Mouse (Mus musculus) liver, postnatal 0 days (tissue): Measurements from ENCODE around the gene Spata18. TPM values are rescaled to one million over a fixed set of nuclear protein-coding genes. Genes with fewer than 3 reads are reported as not detected.

Experiments
- ATAC-seq: fragments of 200-750 bp; cut with Nextera tagmentation; 2 replicates; pipeline ENCODE4 v1.8.0; 2017; ENCODE audit warnings: mild to moderate bottlenecking, moderate library complexity
- DNase-seq: peaks from one replicate; pipeline ENCODE4 v3.0.0-alpha.2; 2016
- H3K27ac ChIP-seq: fragments of 300-500 bp; sonication (generic); 2 replicates; pipeline ENCODE4 v1.5.1; 2014; ENCODE audit warnings: antibody characterized with exemption, moderate library complexity, mild to moderate bottlenecking, low read depth
- H3K27me3 ChIP-seq: fragments of 300-500 bp; sonication (generic); 2 replicates; pipeline ENCODE4 v1.6.1; 2014; ENCODE audit warnings: low read length, control low read depth, mixed read lengths; ENCODE audit not compliant: insufficient read depth
- H3K36me3 ChIP-seq: fragments of 300-500 bp; sonication (generic); replicated peaks from 2 replicates; pipeline ENCODE4 v1.6.1; 2014; ENCODE audit warnings: mild to moderate bottlenecking, control low read depth, low read length, moderate library complexity, mixed read lengths; ENCODE audit not compliant: insufficient read depth
- H3K4me1 ChIP-seq: fragments of 300-500 bp; sonication (generic); 2 replicates; pipeline ENCODE4 v1.6.1; 2014; ENCODE audit warnings: antibody characterized with exemption, mild to moderate bottlenecking, control low read depth; ENCODE audit not compliant: insufficient read depth
- H3K4me2 ChIP-seq: fragments of 300-500 bp; sonication (generic); 2 replicates; pipeline ENCODE4 v1.6.1; 2014; ENCODE audit warnings: low read depth, mild to moderate bottlenecking, low read length, moderate library complexity, mixed read lengths
- H3K4me3 ChIP-seq: fragments of 300-500 bp; sonication (generic); 2 replicates; pipeline ENCODE4 v1.5.1; 2014; ENCODE audit warnings: low read depth, low read length
- H3K9ac ChIP-seq: fragments of 300-500 bp; sonication (generic); replicated peaks from 2 replicates; pipeline ENCODE4 v1.6.1; 2014; ENCODE audit warnings: mild to moderate bottlenecking, moderate library complexity
- H3K9me3 ChIP-seq: fragments of 300-500 bp; sonication (generic); 2 replicates; pipeline ENCODE4 v1.6.1; 2016; ENCODE audit warnings: mild to moderate bottlenecking, control low read depth, low read length, mixed read lengths
- CTCF ChIP-seq: sonication (generic); IDR thresholded peaks from 2 replicates; pipeline ENCODE4 v1.5.1; 2016; ENCODE audit warnings: antibody characterized with exemption, low read depth
- EP300 ChIP-seq: IDR thresholded peaks from 2 replicates; pipeline ENCODE4 v1.6.1; 2016; ENCODE audit warnings: antibody characterized with exemption, low read depth, mild to moderate bottlenecking
- WGBS: fragments of 180-500 bp; shearing (Covaris S2); extraction: QIAGEN DNeasy Blood & Tissue Kit; methylation state at CpG from one replicate; pipeline ENCODE4 v1.1.7; 2014; ENCODE audit not compliant: insufficient replicate concordance; 5-methylcytosine and 5-hydroxymethylcytosine counted together
- polyA plus RNA-seq: library from polyadenylated mRNA; unstranded; fragments of >200 nt; fragmentation: Nextera tagmentation; extraction: Ambion mirVana; gene quantifications from 2 replicates; pipeline ENCODE4 v1.2.1, GENCODE M21; 2015

The Spata18 gene
- polyA plus RNA-seq, 1 experiment from 2014 or later, result not detected

GRCm38 (mm10) chr5:73631001-73631558 lies 20.1 kb upstream of the Spata18 start:
- 65% methylated on average over 10 of the region's 10 CpGs for WGBS
- ATAC-seq (no peak), DNase-seq (no peak)
- TF ChIP-seq EP300, result no peak
- no peak for TF ChIP-seq CTCF
- no peak overlapping the region for H3K4me3 ChIP-seq
- no peak overlapping the region for H3K27ac ChIP-seq
- no peaks in the 10 kb centered on the region for H3K27me3 ChIP-seq
- no peaks in the 10 kb centered on the region for H3K9me3 ChIP-seq
- peaks cover 3% of the 10 kb centered on the region; the same call in 1 of the 2 replicates for H3K4me1 ChIP-seq
- no peak overlapping the region for H3K4me2 ChIP-seq
- H3K9ac ChIP-seq, result no peak overlapping the region
- H3K36me3 ChIP-seq, result no peaks in the 10 kb centered on the region

- no peak within 1 kb of the TSS for H3K27ac ChIP-seq
- 74% methylated on average over 8 of the region's 8 CpGs for WGBS
- no peak for ATAC-seq
Observed at GRCm38 (mm10) chr5:73632291-73632690, 18.9 kb upstream of the Spata18 start, which contains the start of gene Lrrc66. Gene Lrrc66 (minus strand): TSS chr5:73632526.

GRCm38 (mm10) chr5:73633141-73633540 lies 18.0 kb upstream of the Spata18 start:
- Histone ChIP-seq H3K27ac (no peak overlapping the region), H3K9me3 (no peaks in the 10 kb centered on the region), H3K9ac (no peak overlapping the region), H3K27me3 (no peaks in the 10 kb centered on the region), H3K4me1 (peaks cover 3% of the 10 kb centered on the region; the same call in 1 of the 2 replicates), H3K36me3 (no peaks in the 10 kb centered on the region), H3K4me2 (no peak overlapping the region), H3K4me3 (no peak overlapping the region)
- 53% methylated on average over 8 of the region's 8 CpGs for WGBS
- no peak for TF ChIP-seq EP300
- TF ChIP-seq CTCF, result peak; percentile 81
- no peak for ATAC-seq
- peak; percentile 68 for DNase-seq

More at GRCm38 (mm10) chr5:73632291-73632690, 18.9 kb upstream of the Spata18 start, which contains the start of gene Lrrc66:
- no peaks in the 10 kb centered on the region for H3K36me3 ChIP-seq
- H3K4me2 ChIP-seq, result no peak within 1 kb of the TSS
- no peak within 1 kb of the TSS for H3K9ac ChIP-seq
- H3K4me1 ChIP-seq, result peaks cover 3% of the 10 kb centered on the region; the same call in 1 of the 2 replicates
- no peaks in the 10 kb centered on the region for H3K9me3 ChIP-seq
- no peak within 1 kb of the TSS for H3K4me3 ChIP-seq
- no peak for DNase-seq
- no peaks in the 10 kb centered on the region for H3K27me3 ChIP-seq
- no peak for TF ChIP-seq CTCF
- TF ChIP-seq EP300, result no peak

GRCm38 (mm10) chr5:73637337-73638107 lies 13.7 kb upstream of the Spata18 start:
- Histone ChIP-seq H3K9ac (no peak overlapping the region), H3K4me2 (no peak overlapping the region; the same call in 1 of the 2 replicates), H3K4me3 (no peak overlapping the region), H3K27me3 (no peaks in the 10 kb centered on the region), H3K4me1 (no peaks in the 10 kb centered on the region), H3K27ac (no peak overlapping the region), H3K9me3 (no peaks in the 10 kb centered on the region), H3K36me3 (no peaks in the 10 kb centered on the region)
- TF ChIP-seq EP300 (no peak), CTCF (peak; percentile 56)
- 46% methylated on average over 8 of the region's 8 CpGs for WGBS
- ATAC-seq (no peak), DNase-seq (no peak)

GRCm38 (mm10) chr5:73641058-73641457 lies 10.1 kb upstream of the Spata18 start:
- no peaks in the 10 kb centered on the region for H3K36me3 ChIP-seq

GRCm38 (mm10) chr5:73642091-73642490 lies 9.1 kb upstream of the Spata18 start:
- Histone ChIP-seq H3K9me3 (no peaks in the 10 kb centered on the region), H3K4me2 (no peak overlapping the region), H3K9ac (no peak overlapping the region), H3K27me3 (0 out of 2 replicates have a peak, but pooled peaks cover 1% of the 10 kb centered on the region), H3K36me3 (no peaks in the 10 kb centered on the region), H3K4me3 (no peak overlapping the region), H3K4me1 (peaks cover 1% of the 10 kb centered on the region; the same call in 1 of the 2 replicates), H3K27ac (no peak overlapping the region)
- TF ChIP-seq CTCF, result peak; percentile 49; the same call in 1 of the 2 replicates
- no peak for TF ChIP-seq EP300
- no peak for ATAC-seq
- 81% methylated on average over 4 of the region's 4 CpGs for WGBS
- DNase-seq, result peak; percentile 35

More at GRCm38 (mm10) chr5:73641058-73641457, 10.1 kb upstream of the Spata18 start:
- Histone ChIP-seq H3K9ac (no peak overlapping the region), H3K4me2 (no peak overlapping the region), H3K4me1 (no peaks in the 10 kb centered on the region), H3K27ac (no peak overlapping the region), H3K27me3 (no peaks in the 10 kb centered on the region), H3K4me3 (no peak overlapping the region), H3K9me3 (no peaks in the 10 kb centered on the region)
- no peak for DNase-seq
- 64% methylated on average over 3 of the region's 3 CpGs for WGBS
- ATAC-seq, result no peak
- no peak for TF ChIP-seq EP300
- no peak for TF ChIP-seq CTCF
